Mouse (Mus musculus): ENCODE results near the gene Myh4.

Myh4 gene

DNA sequence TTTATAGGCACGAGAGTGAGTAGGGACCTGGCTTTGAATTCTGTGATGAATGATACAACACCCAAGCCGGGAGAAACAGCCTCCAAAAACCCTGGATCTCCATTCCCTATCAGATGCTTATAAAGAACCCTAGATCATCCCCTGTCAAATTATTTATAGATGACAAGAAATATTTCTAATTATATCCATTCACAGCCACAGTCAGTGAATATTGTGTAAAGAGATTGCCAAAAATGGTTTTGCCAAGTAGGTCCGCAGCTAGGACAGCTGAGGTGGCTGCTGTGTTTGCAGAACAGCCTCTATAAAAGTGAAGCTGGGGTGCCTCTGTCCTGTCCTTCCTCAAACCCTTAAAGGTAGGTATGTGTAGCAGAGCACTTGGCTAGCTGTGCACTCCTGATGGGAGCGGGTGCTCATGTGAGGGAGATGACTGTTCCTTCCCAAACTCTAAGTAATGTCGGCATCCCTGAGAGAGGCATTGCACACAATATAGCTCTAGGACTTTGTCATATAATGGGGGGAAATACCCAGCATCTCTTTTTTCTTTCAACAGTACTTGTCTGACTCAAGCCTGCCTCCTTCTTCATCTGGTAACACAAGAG lies at the start of gene Myh4:
TSS of gene Myh4 (plus strand) at position 549 of the 599 bp plus-strand sequence.
- no peak for DNase-seq (ENCODE audit: low spot score)

- no peak for DNase-seq (ENCODE audit: low spot score)
Measured at GRCm38 (mm10) chr11:67190316-67190715, 47.5 kb upstream of the Myh4 start.

- DNase-seq (ENCODE audit: low spot score): no peak
Measured at GRCm38 (mm10) chr11:67190814-67191213, 47.0 kb upstream of the Myh4 start.

- DNase-seq (ENCODE audit: low spot score): no peak
Measured at GRCm38 (mm10) chr11:67191496-67191895, 46.3 kb upstream of the Myh4 start.

DNA sequence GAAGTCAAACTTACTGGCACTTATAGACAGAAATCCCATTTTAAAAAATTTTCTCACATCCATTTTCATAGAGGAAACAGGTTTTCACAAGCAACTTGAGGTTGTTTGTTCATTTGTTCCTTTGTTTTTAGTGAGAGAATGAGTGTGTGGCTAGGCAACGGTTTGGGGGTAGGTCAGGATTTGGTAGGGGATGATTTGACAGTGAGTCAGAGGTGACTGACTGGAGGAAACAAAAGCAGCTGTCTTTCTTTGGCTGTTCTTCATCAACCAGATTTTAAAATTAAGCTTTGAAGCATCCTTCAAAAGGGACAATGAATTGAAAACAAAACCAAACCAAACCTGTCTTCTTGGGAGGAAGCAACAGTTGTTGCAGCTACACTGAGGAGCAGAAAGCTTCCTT lies 38.5 kb upstream of the Myh4 start:
- no peak for DNase-seq (ENCODE audit: low spot score)

DNA sequence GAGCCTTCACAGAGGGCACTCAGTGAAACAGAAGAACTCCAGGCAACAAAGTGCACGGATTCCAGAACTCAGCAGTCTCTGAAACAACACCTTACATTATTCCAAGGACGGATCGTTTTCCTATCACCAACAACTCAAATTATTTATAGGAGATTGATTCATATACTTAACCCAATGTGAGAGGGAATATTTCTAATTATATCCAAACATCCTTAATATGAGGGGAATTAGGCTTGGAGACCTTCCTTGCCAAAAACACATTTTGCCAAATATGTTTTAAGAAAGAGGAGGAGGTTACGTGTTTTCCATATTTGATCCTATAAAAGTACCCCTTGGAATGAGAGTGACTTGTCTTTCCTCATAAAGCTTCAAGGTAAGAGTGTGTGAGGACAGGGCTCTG lies 38.1 kb upstream of the Myh4 start, which contains the start of gene Myh1:
TSS of gene Myh1 (plus strand) at position 301 of the 400 bp plus-strand sequence.
- no peak for DNase-seq (ENCODE audit: low spot score)

DNA sequence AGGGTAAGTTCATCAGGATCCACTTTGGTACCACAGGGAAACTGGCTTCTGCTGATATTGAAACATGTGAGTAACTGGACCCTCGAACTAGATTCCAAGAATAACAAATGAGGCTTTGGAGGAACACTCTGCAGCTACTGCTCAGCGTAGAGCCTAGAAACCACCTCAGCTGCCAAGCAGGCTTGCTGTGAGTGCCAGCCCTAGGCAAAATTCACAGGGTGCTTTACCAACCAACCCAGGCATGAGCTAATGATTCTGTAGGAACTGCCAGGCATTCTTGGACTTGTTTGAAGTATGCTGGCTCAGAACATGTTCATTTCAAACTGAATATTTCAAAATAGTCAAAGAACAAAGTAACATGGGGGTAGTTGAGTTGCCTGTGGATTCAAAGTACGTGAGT lies 33.1 kb upstream of the Myh4 start:
- DNase-seq (ENCODE audit: low spot score): no peak

- no peak for DNase-seq (ENCODE audit: low spot score)
Measured at GRCm38 (mm10) chr11:67221803-67222202, 16.0 kb upstream of the Myh4 start.

GRCm38 (mm10) chr11:67224466-67224865 lies 13.4 kb upstream of the Myh4 start:
- DNase-seq (ENCODE audit: low spot score): no peak

DNA sequence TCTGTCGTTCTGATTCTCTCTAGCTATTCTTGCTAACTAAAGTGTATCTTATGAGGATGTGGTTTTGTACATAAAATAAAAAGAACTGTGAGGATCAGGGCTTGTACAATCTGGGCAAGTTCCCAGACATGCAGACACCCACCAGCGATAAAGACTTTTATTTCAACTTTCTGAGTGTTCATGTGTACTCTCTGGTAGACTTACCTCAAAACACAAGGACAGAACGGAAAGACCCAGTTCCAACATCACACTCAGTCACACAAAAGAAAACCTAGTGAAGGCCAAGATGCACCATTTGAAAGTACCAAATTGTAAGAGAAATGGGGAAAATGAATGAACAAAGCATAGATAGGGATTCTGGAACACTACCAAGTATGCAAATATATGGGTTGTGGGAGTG lies 9.1 kb upstream of the Myh4 start:
- DNase-seq (ENCODE audit: low spot score): no peak

- DNase-seq (ENCODE audit: low spot score): no peak
Measured at GRCm38 (mm10) chr11:67229166-67229565, 8.7 kb upstream of the Myh4 start.

GRCm38 (mm10) chr11:67229946-67230345 lies 7.9 kb upstream of the Myh4 start:
- peak; percentile 72 for DNase-seq (ENCODE audit: low spot score)

DNA sequence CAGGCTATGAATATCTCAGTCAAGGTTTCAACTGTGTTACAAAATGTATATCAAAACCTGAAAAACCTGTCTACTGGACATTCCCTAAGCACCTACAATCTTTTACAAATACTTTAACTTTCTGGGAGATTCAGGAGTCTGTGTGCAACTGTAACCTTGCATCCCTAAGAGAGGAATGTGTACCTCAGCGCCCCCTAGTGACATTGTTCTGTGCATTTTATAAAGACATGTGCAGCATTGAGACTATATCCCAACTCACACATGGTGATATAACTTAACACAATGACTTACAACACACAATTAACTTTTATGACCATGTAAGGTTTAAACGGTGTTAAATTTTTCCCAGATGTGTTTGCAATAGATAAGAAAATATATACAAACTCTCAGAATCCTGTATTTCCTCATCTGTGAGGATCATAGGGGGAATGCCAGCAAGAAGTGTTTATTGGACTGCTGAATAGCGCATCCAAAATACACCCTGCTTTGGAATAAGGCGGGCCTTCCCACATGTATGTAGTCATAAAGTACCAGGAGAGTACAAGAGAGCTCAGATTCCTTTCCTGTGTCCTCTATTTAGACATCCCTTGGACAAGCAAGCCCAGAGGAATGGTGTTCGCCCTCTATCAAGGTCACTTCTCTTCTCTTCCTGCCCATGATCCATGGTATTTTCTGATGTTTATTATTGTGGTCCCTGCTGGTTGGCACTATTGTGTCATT lies 2.0 kb upstream of the Myh4 start:
- peak; percentile 51 for DNase-seq (ENCODE audit: low spot score)

GRCm38 (mm10) chr11:67236799-67237198 lies 1.0 kb upstream of the Myh4 start:
- no peak for DNase-seq (ENCODE audit: low spot score)

GRCm38 (mm10) chr11:67241051-67241450 lies 3.2 kb downstream of the Myh4 start:
- DNase-seq (ENCODE audit: low spot score): no peak

DNA sequence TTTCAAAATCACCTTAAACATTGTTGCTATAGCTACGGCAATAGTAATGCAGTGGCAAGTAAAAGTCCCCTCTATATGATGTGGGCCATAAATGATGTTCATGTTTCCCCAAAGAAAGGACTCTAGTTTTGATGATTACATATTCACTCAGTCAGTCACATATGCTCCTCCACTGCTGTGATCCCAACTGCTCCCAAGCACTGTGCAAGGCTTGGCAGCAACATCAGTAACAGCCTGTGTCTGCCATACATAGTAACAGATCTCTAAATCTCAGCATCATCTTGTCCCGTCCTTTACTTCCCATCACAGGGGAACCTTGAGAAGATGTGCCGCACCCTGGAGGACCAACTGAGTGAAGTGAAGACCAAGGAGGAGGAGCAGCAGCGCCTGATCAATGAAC lies 15.9 kb downstream of the Myh4 start:
- no peak for DNase-seq (ENCODE audit: low spot score)

DNA sequence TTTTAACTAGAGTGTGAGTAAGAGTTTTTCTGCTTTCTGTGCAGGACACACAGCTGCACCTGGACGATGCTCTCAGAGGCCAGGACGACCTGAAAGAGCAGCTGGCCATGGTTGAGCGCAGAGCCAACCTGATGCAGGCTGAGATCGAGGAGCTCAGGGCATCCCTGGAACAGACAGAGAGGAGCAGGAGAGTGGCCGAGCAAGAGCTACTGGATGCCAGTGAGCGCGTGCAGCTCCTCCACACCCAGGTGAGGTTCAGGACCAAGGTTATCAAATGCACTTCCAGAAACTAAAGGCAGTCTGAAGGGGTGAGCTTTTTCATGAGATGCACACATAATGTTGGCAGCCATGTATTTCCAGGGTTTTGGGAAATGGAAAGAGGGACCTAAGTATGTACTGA lies 19.2 kb downstream of the Myh4 start:
- DNase-seq (ENCODE audit: low spot score): no peak

DNA sequence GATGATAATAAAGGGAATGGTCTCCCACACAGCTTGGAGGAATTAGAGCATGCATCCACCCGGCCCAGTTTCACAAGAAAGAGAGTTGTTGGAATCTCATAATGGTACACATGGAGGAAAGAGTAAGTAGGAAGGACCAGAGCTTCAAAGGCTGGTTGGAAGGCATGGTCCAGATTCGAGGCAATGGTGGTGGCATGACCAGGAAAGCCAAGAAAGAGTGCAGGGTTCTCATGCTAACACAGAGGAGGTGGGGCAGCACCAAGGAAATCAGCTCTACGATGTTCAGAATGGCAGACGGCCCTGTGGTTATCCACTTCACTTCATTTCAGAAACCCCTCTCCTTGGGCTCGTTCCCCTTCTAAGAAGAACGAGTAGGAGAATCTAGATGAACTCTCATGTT lies 23.1 kb downstream of the Myh4 start:
- DNase-seq (ENCODE audit: low spot score): no peak

- DNase-seq (ENCODE audit: low spot score): no peak
Measured at GRCm38 (mm10) chr11:67276601-67277174, 38.9 kb downstream of the Myh4 start, which contains the start of gene Myh8. Gene Myh8, plus strand, starts transcription at chr11:67277124.

DNA sequence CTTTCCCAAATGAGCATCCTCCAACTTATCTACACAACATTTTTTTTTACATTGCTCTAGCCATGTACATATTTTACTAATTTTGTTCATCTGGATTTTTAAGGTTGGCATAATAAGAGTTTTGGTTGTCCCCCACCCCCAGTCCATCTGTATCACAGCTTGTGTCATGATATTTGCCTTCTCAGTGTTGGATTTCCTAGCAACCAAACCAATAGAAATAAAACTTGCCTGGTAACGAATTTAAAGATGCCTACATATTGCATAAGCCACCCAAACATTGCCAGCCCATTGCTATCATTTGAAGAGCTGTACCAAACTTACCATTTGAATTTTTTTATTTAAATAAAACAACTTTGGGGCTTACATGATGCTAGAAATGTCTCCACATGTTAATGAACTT lies 55.6 kb downstream of the Myh4 start:
- DNase-seq (ENCODE audit: low spot score): no peak

Measured in lung, postnatal 25 days (tissue).